Comparison of ENCODE assay signal across 8 mouse cellular contexts in genomic region chr10:128493319-128493694, GRCm38 (mm10). TPM values are rescaled to one million over a fixed set of nuclear protein-coding genes. Genes with fewer than 3 reads are reported as not detected.
DNase-seq lines count a peak whose midpoint lies in the region; ATAC-seq and TF ChIP-seq lines count a peak whose summit lies in the region.

No protein-coding gene starts in this region.

- H3K4me2 ChIP-seq in lung, embryonic 14.5 days: peak overlapping the region; percentile 86
- H3K4me2 ChIP-seq in embryonic facial prominence, embryonic 12.5 days (replicated peaks): peak overlapping the region; percentile 65
- H3K4me2 ChIP-seq in hindbrain, embryonic 15.5 days: peak overlapping the region; percentile 86
- H3K4me2 ChIP-seq in midbrain, embryonic 14.5 days (ENCODE audit: low read length): peak overlapping the region; percentile 71

- peaks cover 11% of the 10 kb centered on the region for H3K4me1 ChIP-seq in lung, embryonic 14.5 days (ENCODE audit: insufficient read depth)
- H3K4me1 ChIP-seq in embryonic facial prominence, embryonic 12.5 days: peaks cover 24% of the 10 kb centered on the region
- peaks cover 61% of the 10 kb centered on the region for H3K4me1 ChIP-seq in hindbrain, embryonic 15.5 days (replicated peaks)
- H3K4me1 ChIP-seq in midbrain, embryonic 14.5 days (ENCODE audit: control insufficient read depth, insufficient read depth, low read length): peaks cover 26% of the 10 kb centered on the region

- H3K4me3 ChIP-seq in lung, embryonic 14.5 days (ENCODE audit: low read depth, low read length): peak overlapping the region; percentile 84
- peak overlapping the region; percentile 80 for H3K4me3 ChIP-seq in embryonic facial prominence, embryonic 12.5 days
- peak overlapping the region; percentile 55 for H3K4me3 ChIP-seq in hindbrain, embryonic 15.5 days
- peak overlapping the region; percentile 81 for H3K4me3 ChIP-seq in midbrain, embryonic 14.5 days (replicated peaks; ENCODE audit: low read depth, low read length)

- no peak; the same call in 1 of the 2 replicates for ATAC-seq in lung, embryonic 14.5 days (ENCODE audit: insufficient read depth)
- ATAC-seq in embryonic facial prominence, embryonic 12.5 days (ENCODE audit: insufficient number of reproducible peaks, insufficient read depth, low FRiP score, low TSS enrichment): 0 out of 2 replicates have a peak, but pooled peaks have one; percentile 24
- peak; percentile 52 for ATAC-seq in hindbrain, embryonic 15.5 days (ENCODE audit: low FRiP score, low read depth)
- ATAC-seq in midbrain, embryonic 14.5 days (ENCODE audit: low FRiP score, low TSS enrichment): peak; percentile 19

- H3K9ac ChIP-seq in lung, embryonic 14.5 days: peak overlapping the region; percentile 87
- H3K9ac ChIP-seq in embryonic facial prominence, embryonic 12.5 days: peak overlapping the region; percentile 84
- H3K9ac ChIP-seq in hindbrain, embryonic 15.5 days: peak overlapping the region; percentile 79
- H3K9ac ChIP-seq in midbrain, embryonic 14.5 days (replicated peaks; ENCODE audit: low read length): peak overlapping the region; percentile 72

- H3K36me3 ChIP-seq in lung, embryonic 14.5 days (ENCODE audit: insufficient read depth): peaks cover 40% of the 10 kb centered on the region
- peaks cover 37% of the 10 kb centered on the region for H3K36me3 ChIP-seq in embryonic facial prominence, embryonic 12.5 days
- peaks cover 30% of the 10 kb centered on the region for H3K36me3 ChIP-seq in hindbrain, embryonic 15.5 days
- H3K36me3 ChIP-seq in midbrain, embryonic 14.5 days (ENCODE audit: control insufficient read depth, insufficient read depth, low read length): peaks cover 36% of the 10 kb centered on the region

- H3K27me3 ChIP-seq in lung, embryonic 14.5 days (ENCODE audit: insufficient read depth, low read length): no peaks in the 10 kb centered on the region
- H3K27me3 ChIP-seq in embryonic facial prominence, embryonic 12.5 days: no peaks in the 10 kb centered on the region
- no peaks in the 10 kb centered on the region for H3K27me3 ChIP-seq in hindbrain, embryonic 15.5 days
- H3K27me3 ChIP-seq in midbrain, embryonic 14.5 days (ENCODE audit: control insufficient read depth, insufficient read depth, low read length): no peaks in the 10 kb centered on the region

- TF ChIP-seq CTCF in lung, embryonic 14.5 days (IDR thresholded peaks at IDR 0.05; ENCODE audit: low read depth): no peak

- 0% methylated on average over 12 of the region's 12 CpGs for WGBS in lung, embryonic 14.5 days
- WGBS in embryonic facial prominence, embryonic 12.5 days: 0% methylated on average over 12 of the region's 12 CpGs
- 0% methylated on average over 12 of the region's 12 CpGs for WGBS in hindbrain, embryonic 15.5 days
- 1% methylated on average over 12 of the region's 12 CpGs for WGBS in midbrain, embryonic 14.5 days

- DNase-seq in lung, embryonic 14.5 days: no peak
- DNase-seq in lung, adult 18-20 months: no peak
- peak; percentile 62 for DNase-seq in midbrain, embryonic 14.5 days
- DNase-seq in thymus, postnatal 36 days: no peak
- DNase-seq in layer of hippocampus, adult 11-12 months (ENCODE audit: low spot score): no peak
- no peak for DNase-seq in retina, postnatal 1 day

- no peaks in the 10 kb centered on the region for H3K9me3 ChIP-seq in lung, embryonic 14.5 days (ENCODE audit: low read depth, low read length)
- no peaks in the 10 kb centered on the region for H3K9me3 ChIP-seq in embryonic facial prominence, embryonic 12.5 days
- no peaks in the 10 kb centered on the region for H3K9me3 ChIP-seq in hindbrain, embryonic 15.5 days
- H3K9me3 ChIP-seq in midbrain, embryonic 14.5 days (ENCODE audit: control insufficient read depth, low read length): no peaks in the 10 kb centered on the region

- H3K27ac ChIP-seq in lung, embryonic 14.5 days (ENCODE audit: low read depth): peak overlapping the region; percentile 95
- H3K27ac ChIP-seq in embryonic facial prominence, embryonic 12.5 days: peak overlapping the region; percentile 94
- peak overlapping the region; percentile 98 for H3K27ac ChIP-seq in hindbrain, embryonic 15.5 days (replicated peaks)
- H3K27ac ChIP-seq in midbrain, embryonic 14.5 days (replicated peaks; ENCODE audit: low read depth, low read length): peak overlapping the region; percentile 91

RNA-seq across cellular contexts. Expression of gene Myl6, which starts 0.6 kb away (rescaled TPM):
- 1,221 and 1,238 TPM in 2 replicates for polyA plus RNA-seq in lung, embryonic 14.5 days (2014; fragmentation: Nextera tagmentation; extraction: Ambion mirVana)
- 877 and 907 TPM in 2 replicates for polyA plus RNA-seq in embryonic facial prominence, embryonic 12.5 days (2016; fragmentation: Nextera tagmentation; extraction: Ambion mirVana)
- 944 and 959 TPM in 2 replicates for polyA plus RNA-seq in hindbrain, embryonic 15.5 days (2015; fragmentation: Nextera tagmentation; extraction: Ambion mirVana)
- polyA plus RNA-seq in midbrain, embryonic 14.5 days (2014; fragmentation: Nextera tagmentation; extraction: Ambion mirVana): 750 and 787 TPM in 2 replicates

RNA-seq across cellular contexts. Expression of gene Myl6b, which starts 5.2 kb away (rescaled TPM):
- polyA plus RNA-seq in lung, embryonic 14.5 days (2014; fragmentation: Nextera tagmentation; extraction: Ambion mirVana): 3.0 and 4.4 TPM in 2 replicates
- 3.2 and 3.9 TPM in 2 replicates for polyA plus RNA-seq in embryonic facial prominence, embryonic 12.5 days (2016; fragmentation: Nextera tagmentation; extraction: Ambion mirVana)
- polyA plus RNA-seq in hindbrain, embryonic 15.5 days (2015; fragmentation: Nextera tagmentation; extraction: Ambion mirVana): 5.7 and 6.5 TPM in 2 replicates
- polyA plus RNA-seq in midbrain, embryonic 14.5 days (2014; fragmentation: Nextera tagmentation; extraction: Ambion mirVana): 5.3 and 6.8 TPM in 2 replicates

RNA-seq across cellular contexts. Expression of gene Esyt1, which starts 32.4 kb away (rescaled TPM):
- 21.5 and 23.0 TPM in 2 replicates for polyA plus RNA-seq in lung, embryonic 14.5 days (2014; fragmentation: Nextera tagmentation; extraction: Ambion mirVana)
- 29.2 and 30.7 TPM in 2 replicates for polyA plus RNA-seq in embryonic facial prominence, embryonic 12.5 days (2016; fragmentation: Nextera tagmentation; extraction: Ambion mirVana)
- 14.2 and 14.8 TPM in 2 replicates for polyA plus RNA-seq in hindbrain, embryonic 15.5 days (2015; fragmentation: Nextera tagmentation; extraction: Ambion mirVana)
- 6.0 and 10.9 TPM in 2 replicates for polyA plus RNA-seq in midbrain, embryonic 14.5 days (2014; fragmentation: Nextera tagmentation; extraction: Ambion mirVana)

RNA-seq across cellular contexts. Expression of gene Smarcc2, which starts 34.3 kb away (rescaled TPM):
- polyA plus RNA-seq in lung, embryonic 14.5 days (2014; fragmentation: Nextera tagmentation; extraction: Ambion mirVana): 81.1 and 89.6 TPM in 2 replicates
- 121 and 125 TPM in 2 replicates for polyA plus RNA-seq in embryonic facial prominence, embryonic 12.5 days (2016; fragmentation: Nextera tagmentation; extraction: Ambion mirVana)
- 167 and 177 TPM in 2 replicates for polyA plus RNA-seq in hindbrain, embryonic 15.5 days (2015; fragmentation: Nextera tagmentation; extraction: Ambion mirVana)
- polyA plus RNA-seq in midbrain, embryonic 14.5 days (2014; fragmentation: Nextera tagmentation; extraction: Ambion mirVana): 172 and 229 TPM in 2 replicates

RNA-seq across cellular contexts. Expression of gene Zc3h10, which starts 54.3 kb away (rescaled TPM):
- 11.0 and 14.5 TPM in 2 replicates for polyA plus RNA-seq in lung, embryonic 14.5 days (2014; fragmentation: Nextera tagmentation; extraction: Ambion mirVana)
- polyA plus RNA-seq in embryonic facial prominence, embryonic 12.5 days (2016; fragmentation: Nextera tagmentation; extraction: Ambion mirVana): 18.8 and 19.4 TPM in 2 replicates
- 18.2 and 20.0 TPM in 2 replicates for polyA plus RNA-seq in hindbrain, embryonic 15.5 days (2015; fragmentation: Nextera tagmentation; extraction: Ambion mirVana)
- 17.6 and 19.6 TPM in 2 replicates for polyA plus RNA-seq in midbrain, embryonic 14.5 days (2014; fragmentation: Nextera tagmentation; extraction: Ambion mirVana)
